19 mouse cellular contexts compared by ENCODE assay signal in the genomic region with DNA sequence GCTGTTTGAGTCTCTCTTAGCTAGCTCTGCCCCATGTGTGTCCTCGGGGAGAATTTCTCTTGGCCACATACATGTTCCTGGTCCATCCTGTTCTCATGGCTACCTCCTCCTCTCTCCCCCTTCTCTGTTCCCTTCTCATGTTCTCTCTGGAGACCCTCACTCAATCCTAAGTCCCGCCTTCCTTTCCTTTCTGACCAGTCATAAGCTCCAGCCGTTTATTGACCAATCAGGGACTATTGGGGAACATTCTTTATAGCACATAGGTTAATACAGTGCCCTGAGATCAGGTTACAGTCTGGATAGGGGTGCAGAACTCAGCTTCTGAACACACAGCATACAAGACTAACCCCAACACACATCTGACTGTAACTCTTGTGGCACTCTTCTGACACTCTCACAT. TPM values are rescaled to one million over a fixed set of nuclear protein-coding genes. Genes with fewer than 3 reads are reported as not detected.
DNase-seq lines count a peak whose midpoint lies in the region; ATAC-seq lines count a peak whose summit lies in the region.
"Had no signal": no experiment of that assay in that cellular context is flagged by ENCODE, and none has a peak within 500 bp of the region (broad histone marks: within the 10 kb centered on the region; RNA-seq: fewer than 3 reads in every experiment).

No protein-coding gene starts in this region.

- H3K27ac ChIP-seq in kidney, embryonic 14.5 days (ENCODE audit: low read depth, low read length) = no peak overlapping the region
- H3K27ac ChIP-seq in limb, embryonic 15.5 days = no peak overlapping the region
- H3K27ac ChIP-seq: hindbrain, embryonic 10.5 days; liver, embryonic 13.5 days; lung, embryonic 15.5 days; macrophage; midbrain, embryonic 12.5 days had no signal

- peak; percentile 42 for ATAC-seq in kidney, embryonic 14.5 days (ENCODE audit: low FRiP score, low TSS enrichment)
- ATAC-seq in limb, embryonic 15.5 days (ENCODE audit: insufficient number of reproducible peaks, low FRiP score, low TSS enrichment, low read depth) = 0 out of 2 replicates have a peak, but pooled peaks have one; percentile 38
- ATAC-seq: forebrain, embryonic 14.5 days had no signal

- no peak overlapping the region for H3K9ac ChIP-seq in kidney, embryonic 14.5 days (ENCODE audit: low read depth, low read length)
- no peak overlapping the region for H3K9ac ChIP-seq in limb, embryonic 15.5 days
- H3K9ac ChIP-seq: liver, embryonic 13.5 days; lung, embryonic 15.5 days; midbrain, embryonic 12.5 days had no signal

- WGBS in kidney, embryonic 14.5 days = 29% methylated on average over 3 of the region's 3 CpGs
- 28% methylated on average over 3 of the region's 3 CpGs for WGBS in limb, embryonic 15.5 days

- no peaks in the 10 kb centered on the region for H3K36me3 ChIP-seq in kidney, embryonic 14.5 days (ENCODE audit: control insufficient read depth, insufficient read depth, low read length)
- no peaks in the 10 kb centered on the region for H3K36me3 ChIP-seq in limb, embryonic 15.5 days
- H3K36me3 ChIP-seq: hindbrain, embryonic 10.5 days; liver, embryonic 13.5 days; lung, embryonic 15.5 days; midbrain, embryonic 12.5 days had no signal

- no peak for DNase-seq in kidney, adult 11 months
- peak; percentile 77 for DNase-seq in embryo, embryonic 10.5 days (ENCODE audit: low spot score)
- peak; percentile 82 for DNase-seq in forelimb bud, embryonic 11.5 days (ENCODE audit: low read depth, low spot score)
- DNase-seq in lung, postnatal 10 days = no peak
- no peak for DNase-seq in cerebellum, postnatal 25 days
- DNase-seq in frontal cortex, postnatal 25 days (ENCODE audit: low spot score in 2 of 2) = no peak
- DNase-seq: adrenal gland, adult 8-10 months; cerebellum, adult 8-10 months; gastrocnemius, postnatal 36 days; kidney, adult 8-10 months; liver, embryonic 13.5 days; right cerebral cortex, postnatal 25 days had no signal

- H3K4me1 ChIP-seq in kidney, embryonic 14.5 days (ENCODE audit: control insufficient read depth, insufficient read depth, low read length) = no peaks in the 10 kb centered on the region; the same call in 1 of the 2 replicates
- H3K4me1 ChIP-seq in limb, embryonic 15.5 days = peaks cover 11% of the 10 kb centered on the region

- no peaks in the 10 kb centered on the region for H3K9me3 ChIP-seq in kidney, embryonic 14.5 days (ENCODE audit: control insufficient read depth, low read length)
- no peaks in the 10 kb centered on the region for H3K9me3 ChIP-seq in limb, embryonic 15.5 days
- H3K9me3 ChIP-seq: hindbrain, embryonic 10.5 days; liver, embryonic 13.5 days; lung, embryonic 15.5 days; midbrain, embryonic 12.5 days had no signal

- no peak overlapping the region for H3K4me3 ChIP-seq in kidney, embryonic 14.5 days (ENCODE audit: low read length)
- no peak overlapping the region for H3K4me3 ChIP-seq in limb, embryonic 15.5 days
- H3K4me3 ChIP-seq: hindbrain, embryonic 10.5 days; liver, embryonic 13.5 days; lung, embryonic 15.5 days; midbrain, embryonic 12.5 days had no signal

- H3K27me3 ChIP-seq in kidney, embryonic 14.5 days (ENCODE audit: control insufficient read depth, insufficient read depth, low read length) = no peaks in the 10 kb centered on the region
- H3K27me3 ChIP-seq in limb, embryonic 15.5 days = no peaks in the 10 kb centered on the region
- H3K27me3 ChIP-seq: lung, embryonic 15.5 days had no signal

- no peak overlapping the region for H3K4me2 ChIP-seq in kidney, embryonic 14.5 days (replicated peaks; ENCODE audit: low read depth, low read length)
- H3K4me2 ChIP-seq in limb, embryonic 15.5 days = no peak overlapping the region
- H3K4me2 ChIP-seq: liver, embryonic 13.5 days; lung, embryonic 15.5 days; midbrain, embryonic 12.5 days had no signal

RNA-seq across cellular contexts. Expression of gene Copz2, which starts 2.4 kb away (rescaled TPM):
- 94.7 and 106 TPM in 2 replicates for polyA plus RNA-seq in kidney, embryonic 14.5 days (2014; fragmentation: Nextera tagmentation; extraction: Ambion mirVana)
- polyA plus RNA-seq in limb, embryonic 15.5 days (2015; fragmentation: Nextera tagmentation; extraction: Ambion mirVana) = 203 and 213 TPM in 2 replicates

RNA-seq across cellular contexts. Expression of gene Nfe2l1, which starts 17.5 kb away (rescaled TPM):
- 37.3 and 43.2 TPM in 2 replicates for polyA plus RNA-seq in kidney, embryonic 14.5 days (2014; fragmentation: Nextera tagmentation; extraction: Ambion mirVana)
- polyA plus RNA-seq in limb, embryonic 15.5 days (2015; fragmentation: Nextera tagmentation; extraction: Ambion mirVana) = 75.6 and 81.1 TPM in 2 replicates

RNA-seq across cellular contexts. Expression of gene Cbx1, which starts 58.3 kb away (rescaled TPM):
- polyA plus RNA-seq in kidney, embryonic 14.5 days (2014; fragmentation: Nextera tagmentation; extraction: Ambion mirVana) = 137 and 181 TPM in 2 replicates
- polyA plus RNA-seq in limb, embryonic 15.5 days (2015; fragmentation: Nextera tagmentation; extraction: Ambion mirVana) = 89.3 and 101 TPM in 2 replicates

Comparison
In these comparisons a context has a peak if more than half of its experiments do, and no peak if none do; other contexts are left out.
1. DNase-seq: peak in embryo, embryonic 10.5 days (single experiment) and forelimb bud, embryonic 11.5 days (single experiment); none in kidney, adult 11 months (single experiment), lung, postnatal 10 days (single experiment), cerebellum, postnatal 25 days (0 of 2) and frontal cortex, postnatal 25 days (0 of 2).